Mouse (Mus musculus) heart, adult 2 months (tissue): ENCODE measurements around the gene Epb41l3.

Source experiments
- CTCF ChIP-seq: fragments of 200-600 bp; IDR thresholded peaks from 2 replicates; pipeline ENCODE4 v1.8.1; 2022; ENCODE audit warnings: antibody characterized with exemption, mild to moderate bottlenecking, moderate library complexity
- EP300 ChIP-seq: fragments of 200-500 bp; IDR thresholded peaks from 2 replicates; pipeline ENCODE4 v1.6.1; 2011; ENCODE audit warnings: low read depth, low read length, control low read depth; ENCODE audit not compliant: insufficient read depth
- POLR2A ChIP-seq: fragments of 200-500 bp; IDR thresholded peaks from 2 replicates; pipeline ENCODE4 v1.6.1; 2011; ENCODE audit warnings: mild to moderate bottlenecking, low read depth, low read length, control low read depth; ENCODE audit not compliant: insufficient read depth

GRCm38 (mm10) chr17:69155034-69155433 is 79.6 kb downstream of the Epb41l3 start:
- no peak for TF ChIP-seq POLR2A
- no peak for TF ChIP-seq CTCF
- no peak for TF ChIP-seq EP300
